Mouse (Mus musculus) brain, adult 2 months (tissue): ENCODE data around the gene Lmna.
A peak's percentile ranks its signal among the peaks of the same experiment; 100 is the strongest.

Source experiments
- DNase-seq: peaks from one replicate; pipeline ENCODE4 v3.0.0; 2011; ENCODE audit warnings: low read depth, low spot score

The Lmna gene

DNA sequence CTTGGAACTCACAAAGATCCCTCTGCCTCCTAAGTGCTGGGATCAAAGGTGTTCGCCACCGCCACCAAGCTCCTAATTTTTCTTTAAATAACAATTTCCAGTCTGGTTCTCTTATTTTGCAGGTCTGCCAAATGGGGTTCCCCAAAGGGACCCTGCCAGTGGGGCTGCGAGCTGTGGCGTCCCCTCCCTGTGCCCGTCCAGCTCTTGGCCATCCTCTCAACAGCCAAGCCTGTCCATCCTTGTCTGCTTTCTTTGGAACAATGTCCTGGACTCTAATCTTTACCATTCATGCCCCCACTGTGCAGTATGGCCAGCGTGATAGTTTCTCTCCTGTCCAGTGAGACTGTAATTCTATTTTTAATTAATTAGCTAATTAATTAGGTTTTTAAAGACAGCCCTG, 11.4 kb upstream of the Lmna start:
- no peak for DNase-seq

DNA sequence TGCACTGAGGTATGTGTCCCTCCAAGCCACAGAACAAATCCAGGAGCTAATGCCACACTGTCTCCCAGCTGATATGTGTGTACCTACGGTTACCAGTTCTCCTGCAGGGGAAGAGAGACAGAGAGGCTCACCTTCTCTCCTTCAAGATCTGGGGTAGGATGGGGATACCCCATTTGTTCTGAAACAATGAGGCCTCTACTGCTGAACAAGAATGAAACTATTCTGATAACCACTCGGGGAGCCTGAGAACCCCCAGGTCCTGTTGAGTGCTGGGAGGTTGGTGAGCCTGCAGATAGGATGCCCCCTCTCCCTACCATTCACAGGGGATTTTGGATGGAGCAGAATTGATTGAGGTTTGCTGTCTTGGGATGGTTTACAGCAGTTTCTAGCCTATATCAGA, 10.3 kb upstream of the Lmna start:
- no peak for DNase-seq

DNA sequence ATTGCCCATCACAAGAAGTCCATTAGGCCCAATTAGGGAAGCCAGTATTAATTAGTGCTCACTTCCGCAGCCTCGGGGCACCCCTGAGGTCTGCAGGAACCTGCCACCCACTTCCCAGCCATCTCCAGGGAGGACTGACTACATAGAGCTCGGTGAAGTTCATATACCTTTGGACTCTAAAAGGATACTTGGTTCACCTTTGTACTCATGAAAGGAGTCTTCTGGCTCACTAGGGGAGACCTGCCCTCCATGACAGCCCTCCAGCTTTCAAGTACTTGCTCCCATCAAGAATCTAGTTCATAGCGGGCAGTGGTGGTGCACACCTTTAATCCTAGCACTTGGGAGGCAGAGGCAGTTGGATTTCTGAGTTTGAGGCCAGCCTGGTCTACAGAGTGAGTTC, 8.7 kb upstream of the Lmna start:
- DNase-seq = no peak

DNA sequence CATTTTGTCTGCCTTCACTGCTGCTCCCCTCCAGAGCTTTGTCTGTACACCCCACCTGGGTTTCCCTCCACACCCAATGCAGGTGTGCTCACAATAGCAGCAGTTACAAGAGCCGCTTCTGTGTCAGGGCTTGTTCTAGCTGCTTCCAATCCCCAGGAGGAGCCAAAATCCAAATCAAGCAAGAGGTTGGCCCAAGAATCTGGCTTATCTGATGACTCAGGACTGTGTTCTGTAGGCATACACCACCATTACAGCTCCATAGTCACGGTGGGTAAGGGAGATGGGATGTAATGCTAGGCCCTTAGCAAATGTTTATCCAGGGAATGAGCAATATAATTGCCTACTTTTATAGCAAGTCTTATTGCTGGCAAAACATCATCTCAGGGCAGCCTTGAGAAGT, 6.7 kb upstream of the Lmna start:
- DNase-seq = no peak

DNA sequence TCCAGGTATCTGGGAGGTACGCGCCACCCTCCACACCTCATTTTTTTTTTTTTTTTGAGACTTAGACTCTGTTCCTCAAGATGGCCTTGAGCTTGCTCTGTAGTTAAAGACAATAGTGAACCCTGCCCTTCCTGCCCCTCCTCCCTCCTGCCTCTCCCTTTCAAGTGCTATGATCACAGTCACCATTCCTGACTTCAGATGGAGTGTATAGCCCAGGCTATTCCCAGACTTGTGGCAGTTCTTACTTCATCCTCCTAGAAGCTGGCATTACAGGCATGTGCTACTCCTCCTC, 5.3 kb upstream of the Lmna start:
- no peak for DNase-seq

DNA sequence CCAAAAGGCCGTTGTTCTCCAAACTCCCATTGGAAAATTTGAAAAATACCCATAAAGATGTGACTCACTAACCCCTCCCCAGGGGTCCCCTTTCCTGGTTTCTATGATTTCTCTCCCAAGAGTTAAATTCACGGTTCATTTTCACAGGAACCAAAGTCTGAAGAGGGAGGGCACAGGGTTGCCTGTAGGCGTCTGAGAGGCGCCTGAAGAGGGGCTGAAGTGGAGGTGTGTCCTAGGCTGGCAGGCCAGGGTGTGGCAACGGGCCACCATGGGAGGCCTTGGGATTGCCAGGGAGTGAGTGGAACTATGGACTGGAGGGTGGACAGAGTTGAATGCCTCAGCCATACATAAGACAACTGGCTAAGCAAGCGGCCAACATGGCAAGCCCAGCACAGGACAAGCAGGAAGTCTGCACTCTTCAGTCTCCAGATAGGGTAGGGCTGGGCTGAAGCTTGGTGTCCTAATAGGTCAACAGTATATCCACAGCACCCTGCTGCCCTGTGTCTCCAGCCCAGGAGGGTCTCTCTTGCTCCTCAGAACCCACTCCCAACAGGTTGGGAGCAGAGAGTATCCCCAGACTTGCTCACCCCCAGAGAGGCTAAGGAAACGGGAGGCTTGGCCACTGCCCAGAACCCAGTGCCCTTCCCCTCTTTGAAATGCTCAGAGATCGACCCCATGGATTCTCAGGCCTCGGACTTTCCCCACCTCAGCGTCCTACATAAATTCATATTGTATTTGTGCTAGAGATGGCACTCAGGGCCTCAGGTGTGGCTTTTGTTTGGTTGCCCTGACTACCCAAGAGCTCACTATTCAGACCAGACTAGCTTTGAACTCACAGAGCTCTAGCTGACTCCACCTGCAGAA, 4.7 kb upstream of the Lmna start:
- no peak for DNase-seq

DNA sequence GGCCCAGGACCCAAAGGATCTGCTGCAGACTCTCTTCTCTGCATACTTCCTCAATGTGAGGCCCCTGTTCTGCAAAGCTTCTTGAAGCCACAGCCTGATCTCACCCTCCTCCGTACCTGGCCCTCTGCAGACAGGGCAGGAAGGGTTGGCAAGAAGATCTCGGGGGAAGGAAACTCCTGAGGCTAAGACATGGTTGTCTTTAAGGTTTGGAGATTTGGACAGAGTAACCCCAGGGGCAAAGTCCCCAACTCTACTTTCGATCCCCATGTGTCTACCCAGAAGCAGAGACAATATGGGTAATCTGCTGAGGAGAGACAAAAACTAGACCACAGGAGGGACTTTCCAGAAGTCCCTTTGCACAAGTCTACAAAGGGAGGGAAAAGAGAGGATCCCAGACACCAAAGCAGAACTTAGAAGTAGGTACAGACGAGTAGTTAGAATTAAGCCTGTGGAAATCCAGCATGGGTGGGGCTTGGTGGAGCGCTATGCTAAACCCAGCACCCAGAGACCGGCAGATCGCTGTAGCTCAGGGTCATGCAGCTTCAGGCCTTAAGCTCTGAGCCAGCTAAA, 3.9 kb upstream of the Lmna start:
- DNase-seq = no peak

DNA sequence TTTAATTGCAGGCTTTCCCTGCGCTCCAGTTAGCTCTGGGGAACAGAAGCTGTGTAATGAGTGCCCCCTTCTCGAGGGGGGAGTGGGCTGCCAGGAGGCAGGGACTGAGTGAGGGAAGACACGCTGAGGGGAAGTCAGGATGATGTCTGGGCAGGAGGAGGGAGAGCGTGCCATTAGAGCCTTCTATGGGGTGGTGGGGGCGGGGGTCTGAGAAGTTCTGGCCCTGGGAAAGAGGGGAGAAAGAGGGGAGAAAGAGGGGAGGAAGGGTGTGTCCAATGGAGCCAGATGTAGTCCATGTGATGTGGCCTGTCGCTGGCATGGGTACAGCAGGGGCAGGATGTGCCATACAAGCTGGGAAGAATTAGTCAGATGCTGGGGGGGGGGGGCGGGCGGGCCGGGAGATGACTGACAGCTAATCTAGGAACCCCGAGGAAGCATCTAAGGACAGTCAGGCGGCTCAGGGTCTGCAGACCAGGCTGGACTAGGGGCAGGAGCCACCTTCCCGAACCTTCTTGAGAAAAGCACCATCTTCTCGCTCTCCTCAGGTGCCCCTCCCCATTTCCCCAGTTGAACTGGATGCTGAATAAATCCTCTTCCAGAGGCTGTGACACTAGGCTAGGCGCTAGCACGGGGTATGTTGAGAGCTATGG, 3.3 kb upstream of the Lmna start:
- DNase-seq = no peak

DNA sequence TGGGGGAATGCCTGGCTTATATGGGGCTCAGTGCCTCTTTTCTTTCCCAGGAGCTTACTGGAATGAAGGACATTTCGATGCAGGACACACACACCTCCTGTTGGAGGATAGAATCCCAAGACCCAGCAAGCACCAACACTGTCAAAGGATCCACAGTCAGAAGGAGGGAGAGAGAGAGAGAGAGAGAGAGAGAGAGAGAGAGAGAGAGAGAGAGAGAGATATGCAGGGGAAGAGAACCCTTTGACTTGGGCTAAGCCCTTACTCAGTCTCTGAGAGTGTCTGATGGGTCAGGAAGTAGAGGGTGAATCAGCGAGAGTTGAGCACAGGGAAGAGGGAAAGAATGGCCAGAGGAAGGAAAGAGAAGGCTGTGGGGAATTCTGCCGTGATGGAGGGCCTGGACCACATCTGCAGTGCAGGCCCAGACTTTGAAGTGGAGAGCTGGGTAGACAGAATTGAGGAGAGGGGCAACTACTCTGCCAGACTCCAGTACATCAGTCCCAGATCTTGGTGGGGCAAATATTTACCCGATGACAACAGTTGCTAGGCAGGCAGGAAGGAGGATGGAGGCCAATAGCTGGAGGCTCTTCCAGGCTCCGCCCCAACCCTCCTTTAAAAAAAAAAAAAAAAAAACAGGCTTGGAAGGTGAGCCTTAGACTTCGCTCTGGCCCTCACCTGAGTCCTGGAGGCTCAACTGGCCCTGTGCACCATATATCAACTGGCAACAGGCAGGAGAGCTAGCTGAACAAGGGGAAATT, 2.6 kb upstream of the Lmna start:
- DNase-seq = no peak

DNA sequence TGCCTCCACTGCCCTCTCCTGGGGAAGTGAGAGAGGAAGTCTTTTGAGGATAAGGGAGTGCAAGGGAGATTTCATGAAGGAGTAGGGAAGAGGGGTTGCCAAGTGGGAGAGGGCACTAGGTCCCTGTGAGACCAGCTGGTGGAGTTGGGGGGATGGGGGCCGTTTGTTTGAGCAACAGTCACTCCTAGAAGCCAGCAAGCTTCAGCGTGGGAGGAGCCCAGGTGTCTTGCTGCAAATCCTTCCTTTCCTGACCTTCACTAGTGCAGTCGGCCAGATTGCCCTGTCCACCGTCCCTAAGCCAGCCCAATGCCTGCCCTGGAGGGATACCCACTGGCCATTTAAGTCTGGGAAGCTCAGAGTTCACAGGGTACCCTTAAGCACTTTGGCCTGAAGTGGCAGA, 1.8 kb upstream of the Lmna start:
- DNase-seq = no peak

DNA sequence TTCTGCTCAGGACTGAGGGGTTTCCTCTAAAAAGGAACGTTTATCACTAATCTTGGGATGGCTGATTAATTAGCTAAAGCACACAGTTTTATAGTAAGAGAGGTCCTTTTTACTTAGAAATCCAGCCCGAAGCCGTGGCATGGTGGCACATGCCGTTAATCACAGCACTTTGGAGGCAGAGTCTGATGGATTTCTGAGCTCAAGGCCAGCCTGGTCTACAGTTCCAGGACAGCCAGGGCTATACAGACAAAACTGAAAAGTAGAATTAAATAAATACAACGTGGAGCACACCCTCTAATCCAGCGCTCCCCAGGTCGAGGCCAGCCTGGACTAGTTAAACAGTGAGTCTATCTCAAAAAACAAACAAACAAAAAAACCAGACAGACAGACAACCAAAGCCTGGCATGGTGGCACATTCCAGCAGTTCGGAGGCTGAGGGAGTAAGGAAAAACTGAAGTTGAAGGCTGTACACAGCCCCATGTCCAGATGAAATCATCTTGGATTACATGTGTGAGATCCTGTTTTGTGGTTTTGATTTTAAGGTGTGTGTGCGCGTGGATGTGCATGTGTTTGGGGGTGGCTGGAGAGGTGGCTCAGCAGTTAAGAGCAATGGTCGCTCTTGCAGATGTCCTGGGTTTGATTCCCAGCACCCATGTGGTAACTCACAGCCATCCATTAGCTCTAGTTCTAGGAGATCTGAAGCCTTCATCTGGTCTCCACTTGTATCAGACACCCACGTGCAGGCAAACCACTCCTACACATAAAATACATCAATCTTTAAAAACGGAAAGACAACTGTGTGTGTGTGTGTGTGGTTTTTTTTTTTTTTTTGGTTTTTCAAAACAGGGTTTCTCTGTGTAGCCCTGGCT, 899 bp upstream of the Lmna start:
- DNase-seq = no peak

DNA sequence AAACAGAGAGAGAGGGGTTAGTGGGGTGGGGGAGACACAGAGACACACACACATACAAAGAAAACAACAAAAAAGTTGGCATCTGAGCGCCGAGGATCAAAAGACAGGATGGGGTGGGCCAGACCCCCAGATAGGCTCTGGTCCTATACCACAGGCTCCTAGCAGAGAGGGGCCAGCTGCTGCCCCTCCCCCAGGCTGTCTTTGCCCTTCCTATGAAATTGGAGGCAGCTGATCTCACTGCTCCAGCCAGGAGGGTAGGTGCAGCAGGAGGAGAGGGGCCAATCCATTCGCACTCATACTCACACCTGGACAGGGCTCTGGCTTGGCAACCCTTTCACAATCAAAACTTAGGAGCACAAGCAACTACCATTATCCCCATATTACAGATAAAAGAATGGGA, 506 bp downstream of the Lmna start:
- DNase-seq = no peak

DNA sequence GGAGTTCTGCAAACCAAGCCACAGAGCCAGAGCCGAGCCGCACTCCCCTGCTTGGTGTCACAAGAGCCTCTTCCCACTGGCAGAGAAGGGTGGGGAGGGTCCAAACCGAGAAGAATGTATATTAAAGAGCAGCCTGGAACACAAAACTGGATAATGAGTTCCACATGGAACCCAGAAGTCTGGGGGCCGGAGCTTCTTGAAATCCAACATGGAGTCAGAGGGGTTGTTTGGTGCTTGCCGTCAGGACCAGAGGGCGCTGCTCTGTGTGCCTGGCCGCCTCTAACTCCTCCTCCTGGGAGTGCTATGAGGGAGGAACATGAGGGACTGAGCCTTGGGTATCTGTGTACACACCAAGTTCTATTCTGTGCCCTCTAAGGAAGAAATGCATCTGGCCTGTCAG, 4.0 kb downstream of the Lmna start:
- no peak for DNase-seq

DNA sequence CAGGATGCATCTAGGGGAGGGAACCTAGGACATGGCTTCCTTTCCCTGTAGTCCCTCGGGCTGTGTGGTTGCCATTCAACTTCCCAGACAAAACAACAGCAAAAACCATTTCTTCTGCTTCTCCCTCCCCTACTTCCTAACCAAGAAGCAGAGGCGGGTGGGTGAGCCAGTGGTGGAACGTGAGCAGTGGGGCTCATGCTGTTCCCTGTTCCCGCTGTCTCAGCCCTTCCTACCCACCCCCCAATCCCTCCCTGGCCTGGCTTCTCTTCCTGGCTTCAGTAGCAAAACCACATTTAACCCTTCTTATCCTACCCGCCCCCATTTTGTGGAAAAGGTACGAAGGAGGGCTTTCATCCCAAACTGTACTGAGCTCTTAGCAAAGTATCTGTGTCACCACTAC, 4.7 kb downstream of the Lmna start:
- no peak for DNase-seq

DNA sequence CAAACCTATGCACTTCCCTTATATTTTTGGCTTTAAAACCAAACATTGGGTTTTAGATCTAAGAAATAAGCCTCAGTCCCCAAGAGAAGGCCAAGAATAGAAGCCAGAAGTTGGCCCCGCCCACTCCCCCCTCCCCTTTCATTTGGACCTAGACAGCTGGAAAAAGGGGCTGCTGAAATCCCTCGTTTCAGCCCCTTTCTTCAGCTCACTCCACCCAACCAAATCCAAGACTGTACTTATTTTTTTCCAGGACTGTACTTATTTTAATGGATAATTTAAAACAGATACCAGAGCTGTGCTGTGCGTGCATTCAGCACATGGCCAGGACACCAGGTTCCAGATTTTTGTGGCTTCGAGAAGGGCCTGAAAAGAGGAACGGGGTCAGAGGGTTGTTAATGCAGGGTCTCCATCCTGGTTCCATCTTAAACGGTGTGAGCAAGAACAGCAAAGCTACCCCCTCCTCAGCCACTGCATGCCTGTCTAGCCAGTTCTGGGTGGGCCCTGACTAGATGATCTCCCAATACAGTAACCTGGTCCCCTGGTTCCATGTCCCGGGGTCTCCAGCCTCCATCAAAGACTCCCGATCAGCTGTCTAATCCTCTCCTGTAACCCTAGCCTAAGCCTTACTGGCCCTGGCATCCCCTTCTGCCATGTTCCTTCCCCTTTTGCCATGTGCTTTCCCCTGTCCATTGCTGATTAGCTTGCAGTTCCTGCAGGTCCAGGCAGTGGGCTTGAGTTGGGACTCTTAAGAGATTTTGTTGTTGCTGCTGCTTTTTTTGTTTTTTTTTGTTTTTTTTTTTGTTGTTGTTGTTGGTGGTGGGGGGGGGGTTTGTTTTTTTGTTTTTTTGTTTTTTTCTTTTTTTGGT, 5.6 kb downstream of the Lmna start:
- no peak for DNase-seq

DNA sequence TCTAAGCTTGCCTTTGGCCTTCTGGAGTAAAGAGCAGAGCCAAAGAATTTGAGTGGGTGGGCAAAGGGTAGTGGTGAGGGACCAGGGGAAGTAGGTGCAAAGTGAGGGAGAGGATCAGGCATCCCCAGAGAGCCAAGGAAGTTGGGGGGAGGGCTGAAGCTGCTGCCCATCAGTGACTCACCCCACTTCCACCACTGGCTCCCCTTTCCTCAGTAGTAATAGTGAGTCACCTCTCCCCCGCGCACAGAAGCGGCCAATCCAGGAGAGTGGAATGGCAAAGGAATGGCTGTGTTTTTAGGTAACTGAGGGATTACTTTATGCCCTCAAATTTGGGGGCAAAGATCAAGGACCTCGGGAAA, 6.3 kb downstream of the Lmna start:
- DNase-seq = peak; percentile 89

DNA sequence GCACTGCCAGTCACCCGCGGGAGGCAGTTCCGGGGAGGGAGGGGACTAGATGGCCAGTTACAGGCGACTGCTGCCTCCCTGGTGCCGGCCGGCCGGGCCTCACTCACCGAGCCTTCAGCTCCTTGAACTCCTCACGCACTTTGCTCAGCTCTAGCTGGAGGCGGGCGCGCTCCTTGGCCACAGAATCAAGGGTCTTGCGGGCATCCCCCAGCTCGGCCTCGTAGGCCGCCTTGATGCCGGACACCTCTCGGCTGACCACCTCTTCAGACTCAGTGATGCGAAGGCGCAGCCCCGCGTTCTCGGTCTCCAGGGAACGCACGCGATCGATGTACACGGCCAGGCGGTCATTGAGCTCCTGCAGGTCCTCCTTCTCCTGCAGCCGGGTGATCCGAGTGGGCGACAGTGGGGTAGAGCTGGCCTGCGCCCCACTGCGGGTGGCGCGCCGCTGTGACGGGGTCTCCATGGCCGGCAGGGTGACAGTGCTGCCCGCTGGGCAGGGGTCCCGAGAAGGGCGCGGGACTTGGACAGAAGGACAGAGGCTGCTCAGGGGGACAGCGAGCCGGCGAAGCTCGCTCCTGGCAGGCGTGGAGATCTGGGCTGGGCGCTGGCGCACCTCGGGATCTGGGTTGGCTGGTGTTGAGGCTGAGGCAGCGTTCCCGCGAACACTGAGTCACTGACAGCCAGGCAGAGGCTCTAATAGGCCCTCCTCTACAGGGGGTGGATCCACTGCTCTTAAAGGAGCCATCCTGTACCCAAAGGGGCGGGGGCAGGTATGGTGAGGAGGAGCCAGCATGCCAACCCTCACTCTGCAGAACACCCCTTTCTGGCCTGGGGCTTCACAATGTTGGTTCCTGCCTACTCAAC, 6.9 kb downstream of the Lmna start:
- peak; percentile 98 for DNase-seq

DNA sequence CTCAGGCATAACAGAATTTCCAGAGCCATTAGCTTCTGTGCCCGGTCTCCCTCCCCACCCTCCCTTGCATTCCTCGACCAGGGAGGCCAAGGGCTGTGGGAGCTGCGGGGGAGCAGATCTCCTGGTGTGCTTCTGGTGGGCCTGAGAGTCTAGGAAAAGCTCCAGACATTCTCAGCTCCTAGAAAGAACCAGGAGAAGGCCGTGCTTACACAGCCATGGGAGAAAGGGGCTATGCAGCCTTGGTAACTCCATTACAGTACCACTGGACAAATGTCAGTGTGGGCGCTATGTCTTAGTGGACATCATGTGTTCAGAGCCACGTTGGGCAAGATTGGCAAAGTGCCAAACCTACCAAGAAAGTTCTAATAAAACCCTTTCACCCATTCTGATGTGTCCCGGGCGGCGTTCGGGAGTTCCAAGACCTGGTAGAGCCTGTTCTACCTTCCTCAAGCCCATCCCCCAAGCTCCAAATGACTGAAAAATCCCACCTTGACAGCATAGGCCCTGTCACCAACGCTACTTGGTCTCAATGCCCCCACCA, 7.7 kb downstream of the Lmna start:
- DNase-seq = no peak

DNA sequence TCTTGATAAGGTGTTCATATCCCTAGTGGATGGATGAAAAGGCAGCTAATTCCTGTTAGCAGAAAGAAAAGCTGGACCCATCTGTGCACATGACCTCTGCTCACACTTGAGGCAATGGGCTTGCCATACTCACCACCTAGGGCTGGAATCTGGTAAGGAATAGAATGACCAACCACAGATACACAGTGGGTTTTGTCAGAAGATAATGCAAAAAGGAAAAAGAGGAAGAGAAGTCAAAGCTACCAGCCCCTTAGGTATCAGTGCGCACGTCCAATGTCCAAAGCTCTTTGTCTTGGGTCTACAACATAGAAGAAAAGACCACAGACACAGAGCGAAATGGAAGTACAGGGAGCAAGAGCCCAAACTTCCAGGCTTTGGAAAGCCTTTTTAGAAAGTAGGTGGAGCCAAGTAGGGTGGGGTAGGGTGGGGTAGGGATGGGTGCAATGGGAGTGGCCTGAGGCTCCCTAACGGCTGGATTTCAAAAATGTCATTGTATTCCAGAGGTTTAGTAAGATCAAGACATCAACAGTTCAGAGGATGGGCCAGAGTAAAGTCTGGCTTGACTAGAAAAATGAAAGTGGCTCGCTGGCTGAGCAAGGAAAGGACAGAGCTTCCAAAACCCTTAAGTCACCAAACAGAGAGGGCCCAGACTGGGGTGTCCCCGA, 8.3 kb downstream of the Lmna start:
- no peak for DNase-seq
